In genomic region chr15:31331742-31332141, GRCm38 (mm10) we compare ENCODE assay signal across 13 mouse cellular contexts.
DNase-seq lines count a peak whose midpoint lies in the region.
"Had no signal": no experiment of that assay in that cellular context is flagged by ENCODE, and none has a peak within 500 bp of the region (broad histone marks: within the 10 kb centered on the region; RNA-seq: fewer than 3 reads in every experiment).

No protein-coding gene starts in this region.

- peak; percentile 49 to 53 for DNase-seq in kidney, adult 8-10 months
- no peak for DNase-seq in kidney, postnatal 4 days
- DNase-seq in 3134 (ENCODE audit: extremely low read depth, insufficient read length, low spot score), result peak; percentile 51
- DNase-seq in A20 (ENCODE audit: low read depth, low spot score), result peak; percentile 70
- DNase-seq in brain, adult 2 months (ENCODE audit: low read depth, low spot score), result peak; percentile 51
- no peak for DNase-seq in thymus, postnatal 36 days
- DNase-seq in right cerebral cortex, postnatal 36 days (ENCODE audit: low spot score in 2 of 2), result no peak
- DNase-seq: adrenal gland, postnatal 36 days; cerebellum, adult 9-10 months; gastrocnemius, postnatal 36 days; layer of hippocampus, postnatal 36 days; left cerebral cortex, postnatal 4 days; lung, adult 2 months had no signal

Comparison
In these comparisons a context has a peak if more than half of its experiments do, and no peak if none do; other contexts are left out.
1. DNase-seq: peak in kidney, adult 8-10 months (2 of 2), 3134 (single experiment), A20 (single experiment) and brain, adult 2 months (single experiment); none in kidney, postnatal 4 days (0 of 2), thymus, postnatal 36 days (0 of 2) and right cerebral cortex, postnatal 36 days (0 of 2).